ENCODE assay signal across 15 mouse cellular contexts in the genomic region with DNA sequence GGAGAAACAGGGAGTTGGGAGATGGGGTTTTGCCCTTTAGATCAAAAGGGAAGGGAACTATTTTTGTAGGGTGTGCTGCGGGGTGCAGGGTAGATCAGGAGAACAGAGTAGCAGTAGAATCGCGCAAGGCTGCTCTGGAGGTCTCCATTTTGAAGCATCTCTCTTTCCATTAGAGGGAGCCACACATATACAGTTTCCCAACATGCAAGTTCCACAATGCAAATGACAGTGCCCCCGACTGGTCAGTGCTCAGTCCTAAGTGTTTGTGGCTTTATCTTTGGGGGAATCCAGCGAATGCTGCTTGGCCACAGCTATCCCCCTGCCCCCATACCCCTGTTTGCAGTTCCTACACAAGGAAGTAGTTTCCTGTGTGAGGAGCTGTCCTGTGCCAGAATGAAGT.
DNase-seq lines count a peak whose midpoint lies in the region; ATAC-seq and TF ChIP-seq lines count a peak whose summit lies in the region.
"Had no signal": no experiment of that assay in that cellular context is flagged by ENCODE, and none has a peak within 500 bp of the region (broad histone marks: within the 10 kb centered on the region; RNA-seq: fewer than 3 reads in every experiment).

No protein-coding gene starts in this region.

- TF ChIP-seq EP300 in heart, adult 2 months (IDR thresholded peaks at IDR 0.05; ENCODE audit: insufficient read depth, low read depth, low read length) = no peak

- TF ChIP-seq CTCF in heart, adult 2 months (IDR thresholded peaks at IDR 0.05) = peak; percentile 33

- intact Hi-C loops in heart, adult 2 months (cut with DNase I) = no loop called here

- H3K9ac ChIP-seq in heart, adult 2 months (ENCODE audit: low read depth, low read length) = no peak overlapping the region
- H3K9ac ChIP-seq in heart, embryonic 12.5 days = no peak overlapping the region
- H3K9ac ChIP-seq in lung, embryonic 16.5 days (ENCODE audit: low read length) = no peak overlapping the region
- H3K9ac ChIP-seq: liver, embryonic 15.5 days; midbrain, embryonic 12.5 days had no signal

- 57% methylated on average over 5 of the region's 5 CpGs for WGBS in heart, adult 2 months
- WGBS in heart, embryonic 12.5 days = 54% methylated on average over 5 of the region's 5 CpGs
- WGBS in lung, embryonic 16.5 days = 65% methylated on average over 5 of the region's 5 CpGs

- no peak overlapping the region for H3K4me3 ChIP-seq in heart, adult 2 months
- no peak overlapping the region for H3K4me3 ChIP-seq in heart, embryonic 12.5 days
- H3K4me3 ChIP-seq in lung, embryonic 16.5 days (ENCODE audit: low read length) = no peak overlapping the region
- H3K4me3 ChIP-seq: liver, embryonic 15.5 days; midbrain, embryonic 12.5 days had no signal

- peaks cover 3% of the 10 kb centered on the region for H3K36me3 ChIP-seq in heart, adult 2 months (ENCODE audit: control insufficient read depth, insufficient read depth, low read length)
- H3K36me3 ChIP-seq in heart, embryonic 12.5 days = no peaks in the 10 kb centered on the region
- no peaks in the 10 kb centered on the region for H3K36me3 ChIP-seq in lung, embryonic 16.5 days (ENCODE audit: control insufficient read depth, insufficient read depth, low read length)
- H3K36me3 ChIP-seq: liver, embryonic 15.5 days; midbrain, embryonic 12.5 days had no signal

- H3K79me2 ChIP-seq in heart, adult 2 months (replicated peaks; ENCODE audit: control insufficient read depth, insufficient read depth, low read length) = no peaks in the 10 kb centered on the region

- peaks cover 9% of the 10 kb centered on the region for H3K4me1 ChIP-seq in heart, adult 2 months (ENCODE audit: control insufficient read depth, insufficient read depth, low read length)
- H3K4me1 ChIP-seq in heart, embryonic 12.5 days (replicated peaks) = peaks cover 9% of the 10 kb centered on the region
- H3K4me1 ChIP-seq in lung, embryonic 16.5 days (replicated peaks; ENCODE audit: control insufficient read depth, insufficient read depth, low read length) = peaks cover 5% of the 10 kb centered on the region; the same call in 1 of the 2 replicates
- H3K4me1 ChIP-seq: midbrain, embryonic 12.5 days had no signal

- TF ChIP-seq POLR2A in heart, adult 2 months (IDR thresholded peaks at IDR 0.05; ENCODE audit: insufficient read depth, low read depth, low read length) = no peak

- H3K27ac ChIP-seq in heart, adult 2 months = no peak overlapping the region
- H3K27ac ChIP-seq in heart, embryonic 12.5 days (ENCODE audit: poor library complexity, severe bottlenecking) = no peak overlapping the region; the same call in 1 of the 2 replicates
- no peak overlapping the region for H3K27ac ChIP-seq in lung, embryonic 16.5 days (ENCODE audit: low read length)
- H3K27ac ChIP-seq: liver, embryonic 15.5 days; midbrain, embryonic 12.5 days had no signal

- H3K4me2 ChIP-seq in heart, embryonic 12.5 days = no peak overlapping the region
- no peak overlapping the region for H3K4me2 ChIP-seq in lung, embryonic 16.5 days (ENCODE audit: low read depth, low read length)
- H3K4me2 ChIP-seq: liver, embryonic 15.5 days; midbrain, embryonic 12.5 days had no signal

- no peak for ATAC-seq in heart, embryonic 12.5 days (ENCODE audit: insufficient number of reproducible peaks, low FRiP score)
- 0 out of 2 replicates have a peak, but pooled peaks have one; percentile 9 for ATAC-seq in lung, embryonic 16.5 days (ENCODE audit: low read depth)
- ATAC-seq in megakaryocyte-erythroid progenitor cell, adult 5-6 weeks (replicated peaks; ENCODE audit: low FRiP score, low TSS enrichment, poor library complexity, severe bottlenecking) = peak; percentile 34; the same call in 1 of the 2 replicates

- no peaks in the 10 kb centered on the region for H3K27me3 ChIP-seq in heart, adult 2 months (ENCODE audit: control insufficient read depth, insufficient read depth, low read length)
- H3K27me3 ChIP-seq in heart, embryonic 12.5 days (replicated peaks) = no peaks in the 10 kb centered on the region
- H3K27me3 ChIP-seq in lung, embryonic 16.5 days (ENCODE audit: control insufficient read depth, insufficient read depth, low read depth, low read length) = no peaks in the 10 kb centered on the region
- H3K27me3 ChIP-seq: liver, embryonic 15.5 days; midbrain, embryonic 12.5 days had no signal

- no peak for DNase-seq in heart, adult 2 months
- no peak for DNase-seq in lung, adult 18-20 months
- DNase-seq in brain, adult 2 months (ENCODE audit: low read depth, low spot score) = peak; percentile 43
- no peak for DNase-seq in adrenal gland, adult 18-20 months (ENCODE audit: low spot score in 2 of 2)
- DNase-seq in embryo, embryonic 11 days = no peak
- DNase-seq: adrenal gland, postnatal 10 days; B cell, adult 2 months; heart, postnatal 4 days; kidney, adult 11 months; spleen, adult 18-20 months had no signal

- H3K9me3 ChIP-seq in heart, embryonic 12.5 days (replicated peaks) = no peaks in the 10 kb centered on the region
- no peaks in the 10 kb centered on the region for H3K9me3 ChIP-seq in lung, embryonic 16.5 days (ENCODE audit: control insufficient read depth, low read length)
- H3K9me3 ChIP-seq: liver, embryonic 15.5 days; midbrain, embryonic 12.5 days had no signal
